Mouse (Mus musculus): ENCODE measurements around the gene Hmg20b.
A peak's percentile ranks its signal among the peaks of the same experiment; 100 is the strongest.

DNA sequence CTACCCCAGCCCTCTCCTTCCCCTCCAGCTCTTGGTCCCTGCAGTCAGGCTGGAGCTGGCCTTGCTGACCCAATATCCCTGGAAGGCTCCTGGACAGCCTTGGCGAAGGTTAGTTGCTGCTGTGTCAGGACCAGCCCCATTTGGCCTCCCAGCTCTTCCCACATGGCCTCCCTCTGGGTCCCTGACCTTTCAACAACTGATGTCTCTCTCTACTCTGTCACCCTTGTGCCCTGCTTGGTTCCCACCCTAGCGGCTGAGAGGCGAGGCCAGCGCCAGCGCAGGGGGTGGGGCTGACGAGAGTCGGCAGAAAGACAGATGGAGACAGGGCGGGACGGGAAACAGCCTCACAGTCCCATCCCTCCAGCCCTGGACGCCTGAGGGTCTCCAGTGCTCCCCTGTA, 21.9 kb downstream of the Hmg20b start, which contains the start of gene Tbxa2r:
- TF ChIP-seq CTCF (IDR thresholded peaks at IDR 0.05): peak; percentile 55
- no peak for TF ChIP-seq EP300 (IDR thresholded peaks at IDR 0.05)

Data from lung, postnatal 0 days (tissue).